Mouse (Mus musculus) lung, postnatal 10 days (tissue): ENCODE data around the gene Fam213a.

ENCODE experiments used
- DNase-seq: peaks from one replicate; pipeline ENCODE4 v3.0.0; 2021

Gene Fam213a

GRCm38 (mm10) chr14:40962365-40963290 lies 51.0 kb downstream of the Fam213a start:
- no peak for DNase-seq

- DNase-seq = no peak
Measured at GRCm38 (mm10) chr14:40960237-40960636, 53.4 kb downstream of the Fam213a start.

- no peak for DNase-seq
Measured at GRCm38 (mm10) chr14:40959586-40959985, 54.0 kb downstream of the Fam213a start.

- DNase-seq = peak; percentile 82
Measured at GRCm38 (mm10) chr14:40958986-40959381, 54.6 kb downstream of the Fam213a start.

GRCm38 (mm10) chr14:40958083-40958985 lies 55.3 kb downstream of the Fam213a start:
- peak; percentile 42 for DNase-seq

GRCm38 (mm10) chr14:40957607-40958006 lies 56.0 kb downstream of the Fam213a start:
- DNase-seq = no peak

GRCm38 (mm10) chr14:40956252-40957146 lies 57.1 kb downstream of the Fam213a start:
- DNase-seq = peak; percentile 71

GRCm38 (mm10) chr14:40955596-40956251 lies 57.9 kb downstream of the Fam213a start:
- DNase-seq = peak; percentile 60

- DNase-seq = no peak
Measured at GRCm38 (mm10) chr14:40955146-40955545, 58.4 kb downstream of the Fam213a start.

- DNase-seq = no peak
Measured at GRCm38 (mm10) chr14:40953381-40953780, 60.2 kb downstream of the Fam213a start.

GRCm38 (mm10) chr14:40952715-40953114 lies 60.9 kb downstream of the Fam213a start:
- DNase-seq = no peak

GRCm38 (mm10) chr14:40952301-40952700 lies 61.3 kb downstream of the Fam213a start:
- DNase-seq = no peak

- no peak for DNase-seq
Measured at GRCm38 (mm10) chr14:40949730-40950614, 63.6 kb downstream of the Fam213a start.

GRCm38 (mm10) chr14:40949047-40949446 lies 64.5 kb downstream of the Fam213a start:
- DNase-seq = no peak

GRCm38 (mm10) chr14:40948522-40948921 lies 65.1 kb downstream of the Fam213a start:
- DNase-seq = no peak

- DNase-seq = peak; percentile 51
Measured at GRCm38 (mm10) chr14:40947431-40948394, 65.9 kb downstream of the Fam213a start.

GRCm38 (mm10) chr14:40943802-40944201 lies 69.8 kb downstream of the Fam213a start:
- DNase-seq = no peak
